Comparison of ENCODE assay signal across 8 mouse cellular contexts in genomic region chr5:139907714-139908242, GRCm38 (mm10). TPM values are rescaled to one million over a fixed set of nuclear protein-coding genes. Genes with fewer than 3 reads are reported as not detected.
DNase-seq lines count a peak whose midpoint lies in the region; ATAC-seq lines count a peak whose summit lies in the region.

TSS of gene Elfn1 (plus strand) at chr5:139907943.

- H3K36me3 ChIP-seq in forebrain, embryonic 15.5 days = no peaks in the 10 kb centered on the region

- peak; percentile 88 for DNase-seq in heart, adult 11 months
- DNase-seq in heart, postnatal 36 days = no peak
- DNase-seq in MN1 (ENCODE audit: low spot score) = peak; percentile 54
- DNase-seq in layer of hippocampus, postnatal 25 days (ENCODE audit: extremely low spot score in 1 of 2, low spot score in 1 of 2) = no peak
- DNase-seq in lung, postnatal 25 days (ENCODE audit: low spot score) = peak; percentile 57
- peak; percentile 54 for DNase-seq in thymus, postnatal 4 days
- no peak for DNase-seq in frontal cortex, postnatal 36 days (ENCODE audit: low spot score in 2 of 2)

- peak within 1 kb of the TSS; percentile 61 for H3K4me3 ChIP-seq in forebrain, embryonic 15.5 days

- peak; percentile 27; the same call in 1 of the 2 replicates for ATAC-seq in forebrain, embryonic 15.5 days (replicated peaks)

- peak within 1 kb of the TSS; percentile 96 for H3K4me2 ChIP-seq in forebrain, embryonic 15.5 days (replicated peaks)

- H3K9ac ChIP-seq in forebrain, embryonic 15.5 days (replicated peaks) = peak within 1 kb of the TSS; percentile 59

- WGBS in forebrain, embryonic 15.5 days = under 1% methylated on average over 33 of the region's 33 CpGs

- H3K4me1 ChIP-seq in forebrain, embryonic 15.5 days = peaks cover 52% of the 10 kb centered on the region

- intact Hi-C loops in heart, postnatal 36 days (cut with DNase I) = loop anchor here (1.0 to 5.0 kb wide), 4 partner anchors 25 to 385 kb away; no protein-coding TSS in a partner anchor

- peak within 1 kb of the TSS; percentile 14 for H3K27ac ChIP-seq in forebrain, embryonic 15.5 days (replicated peaks)

- H3K9me3 ChIP-seq in forebrain, embryonic 15.5 days = no peaks in the 10 kb centered on the region

- H3K27me3 ChIP-seq in forebrain, embryonic 15.5 days = peaks cover 55% of the 10 kb centered on the region

RNA-seq across cellular contexts. Expression of gene Elfn1, which starts in this region (rescaled TPM):
- total RNA-seq in heart, postnatal 36 days (2021) = under 1 TPM; 0.08 to 0.38 TPM
- polyA plus RNA-seq in forebrain, embryonic 15.5 days (2015; fragmentation: Nextera tagmentation; extraction: Ambion mirVana) = 2.4 and 2.6 TPM in 2 replicates
- total RNA-seq in layer of hippocampus, postnatal 25 days (2021) = 10 to 100 TPM; 27.4 to 29.4 TPM

Comparison
In these comparisons a context has a peak if more than half of its experiments do, and no peak if none do; other contexts are left out.
1. RNA of gene Elfn1 (total RNA-seq): 27.4 to 29.4 TPM in layer of hippocampus, postnatal 25 days; 0.08 to 0.38 TPM in heart, postnatal 36 days; every median in the first group is over 10 times any median in the second.
2. DNase-seq: peak in heart, adult 11 months (single experiment), MN1 (single experiment), lung, postnatal 25 days (single experiment) and thymus, postnatal 4 days (single experiment); none in heart, postnatal 36 days (0 of 2), layer of hippocampus, postnatal 25 days (0 of 2) and frontal cortex, postnatal 36 days (0 of 2).